Mouse (Mus musculus): ENCODE results near the gene Gm49388. TPM values are rescaled to one million over a fixed set of nuclear protein-coding genes. Genes with fewer than 3 reads are reported as not detected.
"Not testable (repeated sequence)": the region's sequence is repeated elsewhere in the genome, so short reads cannot be mapped to it uniquely, and the experiment has no call there.

Gm49388 gene
- polyA plus RNA-seq, 1 experiment from 2014 or later: not detected

DNA sequence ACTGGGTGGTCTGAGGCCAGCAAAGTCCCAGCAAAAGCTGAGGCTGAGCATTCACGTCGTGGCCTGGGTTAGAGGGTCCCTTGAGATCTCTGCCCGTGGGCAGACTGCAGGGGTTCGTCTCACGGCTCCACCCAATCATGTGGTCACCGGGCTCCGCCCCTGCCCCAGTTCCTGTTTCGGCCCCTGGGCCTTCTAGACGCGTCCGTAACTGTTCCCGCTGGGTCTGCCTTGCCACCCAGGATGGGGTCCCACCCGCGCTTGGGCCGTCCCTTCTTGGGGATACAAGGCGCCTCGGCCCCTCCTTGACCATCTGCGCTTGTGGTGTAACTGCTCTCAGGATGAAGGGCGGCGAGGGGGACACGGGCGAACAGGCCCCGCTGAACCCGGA lies 15.8 kb upstream of the Gm49388 start, which contains the start of gene Orai3:
Gene Orai3, plus strand, starts transcription at position 165 of the 388 bp plus-strand sequence.
- Histone ChIP-seq H3K27me3 (no peaks in the 10 kb centered on the region), H3K27ac (peak within 1 kb of the TSS; percentile 88), H3K4me1 (peaks cover 32% of the 10 kb centered on the region), H3K9me3 (no peaks in the 10 kb centered on the region), H3K4me3 (peak within 1 kb of the TSS; percentile 70), H3K4me2 (peak within 1 kb of the TSS; percentile 88), H3K36me3 (peaks cover 33% of the 10 kb centered on the region), H3K9ac (peak within 1 kb of the TSS; percentile 74)
- 0% methylated on average over 24 of the region's 24 CpGs for WGBS
- peak; percentile 73 for ATAC-seq (ENCODE audit: insufficient number of reproducible peaks, low FRiP score, low TSS enrichment, low read depth)

DNA sequence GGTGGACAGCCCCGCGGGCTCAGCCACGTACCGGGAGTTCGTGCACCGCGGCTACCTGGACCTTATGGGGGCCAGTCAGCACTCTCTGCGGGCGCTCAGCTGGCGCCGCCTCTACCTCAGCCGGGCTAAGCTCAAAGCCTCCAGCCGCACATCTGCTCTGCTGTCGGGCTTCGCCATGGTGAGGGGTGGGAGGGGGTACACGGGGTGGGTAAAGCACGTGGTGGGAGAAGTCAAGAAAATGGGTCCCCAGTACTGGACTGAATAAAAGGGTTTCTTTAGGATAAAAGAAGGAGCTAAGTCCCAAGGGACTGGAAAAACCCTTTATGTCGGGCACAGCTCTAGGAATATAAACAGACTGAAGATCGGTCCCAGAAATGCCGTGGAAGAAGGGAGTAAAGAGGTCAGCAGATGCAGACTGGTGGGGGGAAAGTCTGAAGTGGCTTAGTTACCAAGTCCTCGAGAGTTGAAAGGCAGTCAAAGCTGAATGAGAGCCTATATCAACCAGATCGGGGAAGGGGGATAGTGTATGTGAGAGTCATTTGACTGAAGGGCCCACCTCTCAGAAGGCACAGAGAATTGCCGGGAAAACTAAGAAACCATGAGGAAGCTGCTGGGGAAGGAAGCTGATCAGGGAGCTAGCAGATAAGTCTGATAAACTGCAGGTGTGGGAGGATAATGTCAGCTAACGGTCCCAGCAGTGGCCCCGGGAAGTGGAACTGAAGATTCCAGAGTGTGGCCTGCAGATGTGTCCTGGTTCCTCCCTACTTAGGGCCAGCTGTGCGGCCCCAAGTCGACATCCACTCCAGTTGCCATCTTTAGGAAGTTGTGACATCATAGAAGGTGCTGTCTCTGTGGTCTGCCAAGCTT lies 15.1 kb upstream of the Gm49388 start:
- peak; percentile 2; the same call in 1 of the 2 replicates for ATAC-seq (ENCODE audit: insufficient number of reproducible peaks, low FRiP score, low TSS enrichment, low read depth)
- H3K4me3 ChIP-seq: peak overlapping the region; percentile 70
- H3K27me3 ChIP-seq: no peaks in the 10 kb centered on the region
- peak overlapping the region; percentile 88 for H3K27ac ChIP-seq
- H3K4me1 ChIP-seq: peaks cover 32% of the 10 kb centered on the region
- no peaks in the 10 kb centered on the region for H3K9me3 ChIP-seq
- WGBS: 2% methylated on average over 27 of the region's 27 CpGs
- peak overlapping the region; percentile 74 for H3K9ac ChIP-seq
- H3K4me2 ChIP-seq: peak overlapping the region; percentile 88
- H3K36me3 ChIP-seq: peaks cover 26% of the 10 kb centered on the region

DNA sequence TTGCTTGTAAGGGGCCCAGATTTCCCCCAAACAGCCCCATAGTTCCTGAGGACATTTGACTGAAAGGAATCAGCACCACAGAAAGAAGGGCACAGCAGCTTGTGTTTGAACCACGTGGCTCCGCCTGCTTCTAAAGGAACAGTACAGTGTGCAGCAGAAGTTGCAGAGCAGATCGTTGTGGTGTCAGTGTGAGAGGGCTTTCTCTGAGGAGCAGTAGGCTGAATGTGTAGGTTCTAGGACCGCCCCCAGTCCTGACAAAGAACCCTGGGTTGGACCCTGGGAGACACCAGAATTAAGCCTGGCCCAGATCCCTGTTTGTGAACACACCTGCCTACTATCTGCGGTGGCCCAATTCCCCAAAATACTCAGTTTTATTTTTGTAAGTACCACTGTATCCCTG lies 14.1 kb upstream of the Gm49388 start:
- Histone ChIP-seq H3K9me3 (no peaks in the 10 kb centered on the region), H3K4me2 (peak overlapping the region; percentile 88; the same call in 1 of the 2 replicates), H3K27me3 (no peaks in the 10 kb centered on the region), H3K27ac (0 out of 2 replicates have a peak overlapping the region, but pooled peaks have one; percentile 88), H3K4me1 (peaks cover 36% of the 10 kb centered on the region), H3K4me3 (peak overlapping the region; percentile 70; the same call in 1 of the 2 replicates), H3K36me3 (peaks cover 17% of the 10 kb centered on the region), H3K9ac (no peak overlapping the region)
- 58% methylated on average over 5 of the region's 5 CpGs for WGBS
- no peak for ATAC-seq (ENCODE audit: insufficient number of reproducible peaks, low FRiP score, low TSS enrichment, low read depth)

- no peak for ATAC-seq (ENCODE audit: insufficient number of reproducible peaks, low FRiP score, low TSS enrichment, low read depth)
- no peak overlapping the region for H3K4me2 ChIP-seq
- H3K27me3 ChIP-seq: no peaks in the 10 kb centered on the region
- peaks cover 12% of the 10 kb centered on the region for H3K36me3 ChIP-seq
- H3K4me3 ChIP-seq: no peak overlapping the region
- H3K27ac ChIP-seq: no peak overlapping the region
- peaks cover 36% of the 10 kb centered on the region for H3K4me1 ChIP-seq
- no peak overlapping the region for H3K9ac ChIP-seq
- WGBS: 64% methylated on average over 3 of the region's 3 CpGs
- no peaks in the 10 kb centered on the region for H3K9me3 ChIP-seq
Observed at GRCm38 (mm10) chr7:127772080-127772479, 13.3 kb upstream of the Gm49388 start.

DNA sequence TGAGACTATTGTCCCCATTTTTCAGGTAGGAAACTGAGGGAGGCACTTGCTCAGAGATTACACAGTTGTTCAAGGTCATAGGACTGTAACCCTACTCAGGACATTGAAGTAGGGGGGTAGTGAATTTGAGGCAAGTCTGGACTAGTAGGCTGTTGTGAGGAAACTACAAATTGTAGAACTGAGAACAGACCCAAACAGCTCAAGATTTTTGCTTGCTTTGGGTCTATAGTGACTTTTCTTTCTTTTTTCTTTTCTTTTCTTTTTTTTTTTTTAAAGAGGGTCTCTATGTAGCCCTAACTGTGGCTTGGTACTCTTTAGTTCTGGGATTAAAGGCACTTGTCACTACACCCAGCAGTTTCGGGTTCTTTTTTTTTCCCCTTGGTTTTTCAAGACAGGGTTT lies 12.9 kb upstream of the Gm49388 start:
- H3K4me3 ChIP-seq: no peak overlapping the region
- ATAC-seq (ENCODE audit: insufficient number of reproducible peaks, low FRiP score, low TSS enrichment, low read depth): no peak
- no peak overlapping the region for H3K27ac ChIP-seq
- H3K4me2 ChIP-seq: no peak overlapping the region
- H3K36me3 ChIP-seq: peaks cover 7% of the 10 kb centered on the region
- no peaks in the 10 kb centered on the region for H3K27me3 ChIP-seq
- no peaks in the 10 kb centered on the region for H3K9me3 ChIP-seq
- H3K4me1 ChIP-seq: peaks cover 36% of the 10 kb centered on the region
- 78% methylated on average over 1 of the region's 1 CpGs for WGBS
- no peak overlapping the region for H3K9ac ChIP-seq

- Histone ChIP-seq H3K9ac (no peak overlapping the region), H3K4me3 (no peak overlapping the region)
- 38% methylated on average over 9 of the region's 9 CpGs for WGBS
Observed at GRCm38 (mm10) chr7:127773664-127774384, 11.6 kb upstream of the Gm49388 start.

DNA sequence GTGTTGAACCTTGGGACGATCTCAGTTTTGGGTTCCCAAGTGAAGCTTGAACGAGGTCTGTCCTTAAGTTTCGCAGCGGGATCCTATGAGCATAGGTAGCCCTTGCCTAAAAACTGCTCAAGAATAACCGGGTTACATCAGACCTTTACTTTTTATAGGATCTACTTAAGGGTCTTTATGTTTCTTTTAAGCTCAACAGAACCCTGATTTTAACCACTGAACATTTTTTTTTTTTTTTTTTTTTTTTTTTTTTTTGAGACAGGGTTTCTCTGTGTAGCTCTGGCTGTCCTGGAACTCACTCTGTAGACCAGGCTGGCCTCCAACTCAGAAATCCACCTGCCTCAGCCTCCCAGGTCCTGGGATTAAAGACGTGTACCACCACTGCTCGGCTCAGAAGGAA lies 9.6 kb upstream of the Gm49388 start:
- peaks cover 25% of the 10 kb centered on the region for H3K4me1 ChIP-seq
- peak overlapping the region; percentile 99 for H3K27ac ChIP-seq
- not testable (repeated sequence) for H3K9me3 ChIP-seq; H3K27me3 ChIP-seq; ATAC-seq (ENCODE audit: insufficient number of reproducible peaks, low FRiP score, low TSS enrichment, low read depth)
- 60% methylated on average over 7 of the region's 7 CpGs for WGBS
- H3K4me3 ChIP-seq: peak overlapping the region; percentile 86
- peak overlapping the region; percentile 76 for H3K4me2 ChIP-seq
- H3K36me3 ChIP-seq: peaks cover 21% of the 10 kb centered on the region
- peak overlapping the region; percentile 85 for H3K9ac ChIP-seq

More at GRCm38 (mm10) chr7:127773664-127774384, 11.6 kb upstream of the Gm49388 start:
- Histone ChIP-seq H3K36me3 (peaks cover 3% of the 10 kb centered on the region; the same call in 1 of the 2 replicates), H3K27ac (no peak overlapping the region), H3K4me1 (peaks cover 36% of the 10 kb centered on the region), H3K4me2 (no peak overlapping the region), H3K27me3 (no peaks in the 10 kb centered on the region), H3K9me3 (no peaks in the 10 kb centered on the region)
- ATAC-seq (ENCODE audit: insufficient number of reproducible peaks, low FRiP score, low TSS enrichment, low read depth): no peak

DNA sequence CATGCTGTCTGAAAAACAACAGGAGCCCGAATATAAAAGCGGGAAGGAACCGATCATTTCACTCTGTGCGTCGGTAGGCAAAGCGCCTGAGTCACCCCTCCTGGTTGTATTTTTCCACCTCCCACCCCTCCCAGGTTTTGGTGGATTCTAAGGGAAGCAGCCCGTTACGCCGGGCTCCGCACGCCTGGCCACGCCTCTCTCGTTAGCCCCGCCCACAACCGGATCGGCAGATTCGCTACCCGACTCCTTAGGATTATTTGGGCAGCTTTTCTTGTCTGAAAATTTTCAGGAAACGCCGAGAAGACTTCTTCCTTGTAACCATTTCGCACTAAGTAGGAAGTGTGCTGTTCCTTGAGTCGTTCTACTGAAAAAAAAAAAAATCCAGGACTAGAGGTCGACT lies 9.0 kb upstream of the Gm49388 start, which contains the start of gene Setd1a:
Gene Setd1a, plus strand, starts transcription at position 245 of the 400 bp plus-strand sequence.
- peak; percentile 75 for ATAC-seq (ENCODE audit: insufficient number of reproducible peaks, low FRiP score, low TSS enrichment, low read depth)
- peak within 1 kb of the TSS; percentile 85 for H3K9ac ChIP-seq
- peak within 1 kb of the TSS; percentile 76 for H3K4me2 ChIP-seq
- H3K4me1 ChIP-seq: peaks cover 19% of the 10 kb centered on the region
- H3K36me3 ChIP-seq: peaks cover 27% of the 10 kb centered on the region
- peak within 1 kb of the TSS; percentile 86 for H3K4me3 ChIP-seq
- H3K9me3 ChIP-seq: no peaks in the 10 kb centered on the region
- under 1% methylated on average over 23 of the region's 23 CpGs for WGBS
- H3K27ac ChIP-seq: peak within 1 kb of the TSS; percentile 99
- H3K27me3 ChIP-seq: no peaks in the 10 kb centered on the region

DNA sequence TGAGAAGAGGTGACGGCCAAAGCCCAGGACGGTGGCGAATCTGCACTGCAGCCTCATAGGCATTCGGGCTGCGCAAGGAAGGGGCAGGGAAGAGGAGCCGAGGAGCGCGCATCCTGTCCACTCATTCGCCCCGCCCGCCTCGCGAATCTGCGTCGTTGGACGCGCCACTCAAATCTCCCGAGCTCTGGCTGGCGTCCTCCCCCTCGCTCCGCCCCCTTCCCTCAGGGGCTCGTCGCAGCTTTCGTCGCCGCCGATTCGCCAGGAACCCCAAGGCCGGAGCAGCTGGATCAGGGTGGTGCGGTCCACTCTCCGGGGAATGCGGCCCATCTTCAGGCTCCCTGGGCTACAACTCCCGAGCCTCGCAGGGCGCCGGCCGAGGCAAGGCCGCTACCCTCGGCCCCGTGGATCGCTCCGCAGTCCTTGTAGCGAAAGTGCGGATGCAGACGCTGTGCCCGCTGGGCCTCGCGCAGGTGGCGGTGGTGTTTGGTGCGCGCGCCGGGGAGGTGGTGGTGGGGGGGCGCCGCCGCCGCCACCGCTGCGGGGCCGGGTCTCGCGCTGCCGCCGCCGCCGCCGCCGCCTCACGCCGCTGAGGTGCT lies 8.4 kb upstream of the Gm49388 start:
- H3K36me3 ChIP-seq: peaks cover 31% of the 10 kb centered on the region
- under 1% methylated on average over 67 of the region's 70 CpGs for WGBS
- peak overlapping the region; percentile 99 for H3K27ac ChIP-seq
- H3K27me3 ChIP-seq: no peaks in the 10 kb centered on the region
- peak overlapping the region; percentile 76 for H3K4me2 ChIP-seq
- peaks cover 19% of the 10 kb centered on the region for H3K4me1 ChIP-seq
- H3K9me3 ChIP-seq: no peaks in the 10 kb centered on the region
- ATAC-seq (ENCODE audit: insufficient number of reproducible peaks, low FRiP score, low TSS enrichment, low read depth): peak; percentile 89
- H3K9ac ChIP-seq: peak overlapping the region; percentile 85
- peak overlapping the region; percentile 86 for H3K4me3 ChIP-seq

GRCm38 (mm10) chr7:127777474-127778266 lies 7.7 kb upstream of the Gm49388 start:
- Histone ChIP-seq H3K4me3 (peak overlapping the region; percentile 86), H3K27me3 (no peaks in the 10 kb centered on the region), H3K27ac (peak overlapping the region; percentile 99), H3K4me1 (peaks cover 19% of the 10 kb centered on the region), H3K9ac (peak overlapping the region; percentile 85), H3K4me2 (peak overlapping the region; percentile 76), H3K36me3 (peaks cover 38% of the 10 kb centered on the region), H3K9me3 (no peaks in the 10 kb centered on the region)
- 2% methylated on average over 65 of the region's 66 CpGs for WGBS
- ATAC-seq (ENCODE audit: insufficient number of reproducible peaks, low FRiP score, low TSS enrichment, low read depth): 0 out of 2 replicates have a peak, but pooled peaks have one; percentile 28

DNA sequence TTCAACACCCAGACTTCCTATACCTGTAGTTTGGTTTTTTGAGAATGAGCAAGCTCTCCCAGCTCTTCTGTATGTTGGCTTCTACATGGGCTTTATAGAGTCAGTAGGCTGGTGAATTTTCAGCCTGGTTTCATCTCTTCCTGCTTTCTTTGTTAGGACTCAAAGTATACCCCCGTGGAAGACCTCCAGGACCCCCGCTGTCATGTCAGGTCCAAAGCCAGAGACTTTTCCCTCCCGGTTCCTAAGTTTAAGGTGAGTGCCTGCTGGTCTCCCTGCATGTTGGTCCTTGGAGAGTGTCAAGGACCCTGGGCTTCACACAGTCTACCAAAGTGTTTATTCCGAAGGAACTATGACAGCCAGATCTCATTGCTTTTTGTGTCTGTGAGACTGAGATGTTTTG lies 7.1 kb upstream of the Gm49388 start:
- ATAC-seq (ENCODE audit: insufficient number of reproducible peaks, low FRiP score, low TSS enrichment, low read depth): no peak
- Histone ChIP-seq H3K27me3 (no peaks in the 10 kb centered on the region), H3K36me3 (peaks cover 41% of the 10 kb centered on the region), H3K4me3 (peak overlapping the region; percentile 86), H3K9ac (peak overlapping the region; percentile 85), H3K9me3 (no peaks in the 10 kb centered on the region), H3K27ac (peak overlapping the region; percentile 99; the same call in 1 of the 2 replicates), H3K4me1 (peaks cover 19% of the 10 kb centered on the region), H3K4me2 (peak overlapping the region; percentile 76)
- 76% methylated on average over 4 of the region's 4 CpGs for WGBS

All from limb, embryonic 15.5 days (tissue).